Mouse (Mus musculus) heart, adult 9 months (tissue): ENCODE measurements at regions not wholly inside any gene's neighbourhood (a gene's known extent, or its start where the extent isn't known, plus 50 kb on each side); places are given as distances from the start of the nearest gene placed in this dataset.

ENCODE experiments used
- DNase-seq, 2 experiments: peaks; one replicate each; pipeline ENCODE4 v3.0.0; 2022; ENCODE audit warnings: low spot score in 2 of 2

GRCm38 (mm10) chr17:9848559-9849357 is 179.2 kb upstream of the Pabpc6 start:
- peak in 1 of 2 experiments; percentile 12 for DNase-seq

GRCm38 (mm10) chr17:9845451-9846075 is 176.0 kb upstream of the Pabpc6 start:
- DNase-seq: peak; percentile 12 to 23

- DNase-seq: no peak
Measured at GRCm38 (mm10) chr17:9841103-9841502, 171.6 kb upstream of the Pabpc6 start.

- no peak for DNase-seq
Measured at GRCm38 (mm10) chr17:9839256-9839655, 169.7 kb upstream of the Pabpc6 start.

- DNase-seq: peak in 1 of 2 experiments; percentile 8
Measured at GRCm38 (mm10) chr17:9836995-9837842, 167.7 kb upstream of the Pabpc6 start.

- no peak for DNase-seq
Measured at GRCm38 (mm10) chr17:9829895-9830294, 160.4 kb upstream of the Pabpc6 start.

GRCm38 (mm10) chr17:9821358-9821757 is 151.8 kb upstream of the Pabpc6 start:
- no peak for DNase-seq

GRCm38 (mm10) chr17:9817056-9817455 is 147.5 kb upstream of the Pabpc6 start:
- DNase-seq: no peak

- no peak for DNase-seq
Measured at GRCm38 (mm10) chr17:9797069-9797468, 127.6 kb upstream of the Pabpc6 start.

GRCm38 (mm10) chr17:9796225-9796988 is 126.9 kb upstream of the Pabpc6 start:
- no peak for DNase-seq

GRCm38 (mm10) chr17:9778866-9779265 is 109.3 kb upstream of the Pabpc6 start:
- DNase-seq: no peak

- peak in 1 of 2 experiments; percentile 29 for DNase-seq
Measured at GRCm38 (mm10) chr17:9777165-9777564, 107.6 kb upstream of the Pabpc6 start.

GRCm38 (mm10) chr17:9776286-9777016 is 106.9 kb upstream of the Pabpc6 start:
- DNase-seq: no peak

GRCm38 (mm10) chr17:9775668-9776151 is 106.2 kb upstream of the Pabpc6 start:
- peak; percentile 24 to 50 for DNase-seq

GRCm38 (mm10) chr17:9774740-9775629 is 105.5 kb upstream of the Pabpc6 start:
- peak in 1 of 2 experiments; percentile 35 for DNase-seq

- DNase-seq: peak; percentile 40 to 46
Measured at GRCm38 (mm10) chr17:9773744-9774143, 104.2 kb upstream of the Pabpc6 start.

- DNase-seq: peak; percentile 53 to 80
Measured at GRCm38 (mm10) chr17:9768275-9768674, 98.8 kb upstream of the Pabpc6 start.

- no peak for DNase-seq
Measured at GRCm38 (mm10) chr17:9765680-9766250, 96.2 kb upstream of the Pabpc6 start.

- DNase-seq: peak; percentile 73 to 80
Measured at GRCm38 (mm10) chr17:9764701-9765359, 95.3 kb upstream of the Pabpc6 start.
